Mouse (Mus musculus) spleen, adult 2 months (tissue): ENCODE results near the gene Gm10803.

Experiments
- CTCF ChIP-seq: fragments of 200-500 bp; IDR thresholded peaks from 2 replicates; pipeline ENCODE4 v1.5.1; 2011; ENCODE audit warnings: mild to moderate bottlenecking, inconsistent platforms; ENCODE audit not compliant: insufficient read depth, insufficient read length, insufficient replicate concordance; ENCODE audit errors: extremely low read depth
- POLR2A ChIP-seq: fragments of 200-500 bp; IDR thresholded peaks from 2 replicates; pipeline ENCODE4 v1.6.1; 2011; ENCODE audit warnings: low read depth, low read length, inconsistent platforms

GRCm38 (mm10) chr2:93591706-93592105 lies 31.3 kb downstream of the Gm10803 start:
- TF ChIP-seq POLR2A (no peak), CTCF (no peak)
